Mouse (Mus musculus) T-helper 17 cell (primary cell): ENCODE measurements at regions not wholly inside any gene's neighbourhood (a gene's known extent, or its start where the extent isn't known, plus 50 kb on each side); places are given as distances from the start of the nearest gene placed in this dataset.

Source experiments
- in situ Hi-C, 2 experiments: fragments of 300-600 bp; cut with MboI, MseI; formaldehyde crosslinking; loops; 1 replicate in 1 of 2; 2 replicates in 1 of 2; pipeline ENCODE4 v1.15.1; 2025; ENCODE audit warnings: high pct_unique_total_duplicates in 2 of 2

- in situ Hi-C loops = no loop called here
Observed at GRCm38 (mm10) chr12:90664436-90664835, 73.8 kb downstream of the Dio2 start.

- in situ Hi-C loops = no loop called here
Observed at GRCm38 (mm10) chr12:90645452-90645851, 92.8 kb downstream of the Dio2 start.

- in situ Hi-C loops = no loop called here
Observed at GRCm38 (mm10) chr12:90643891-90644290, 94.3 kb downstream of the Dio2 start.

- in situ Hi-C loops = no loop called here
Observed at GRCm38 (mm10) chr12:90624856-90625255, 113.4 kb downstream of the Dio2 start.

GRCm38 (mm10) chr12:90623426-90623825 lies 114.8 kb downstream of the Dio2 start:
- in situ Hi-C loops = no loop called here

GRCm38 (mm10) chr12:90608810-90609209 lies 129.4 kb downstream of the Dio2 start:
- in situ Hi-C loops = no loop called here

GRCm38 (mm10) chr12:90607894-90608293 lies 130.3 kb downstream of the Dio2 start:
- in situ Hi-C loops = no loop called here

- in situ Hi-C loops = no loop called here
Observed at GRCm38 (mm10) chr12:90580006-90580405, 158.2 kb downstream of the Dio2 start.

GRCm38 (mm10) chr12:90576103-90576502 lies 162.1 kb downstream of the Dio2 start:
- in situ Hi-C loops = no loop called here

- in situ Hi-C loops = loop anchor here in 1 of 2 experiments (25.0 kb wide), 1 partner anchor 740 kb away; no protein-coding TSS in a partner anchor
Observed at GRCm38 (mm10) chr12:90571907-90572306, 166.3 kb downstream of the Dio2 start.

GRCm38 (mm10) chr12:90571506-90571905 lies 166.7 kb downstream of the Dio2 start:
- in situ Hi-C loops = loop anchor here in 1 of 2 experiments (25.0 kb wide), 1 partner anchor 741 kb away; no protein-coding TSS in a partner anchor

- in situ Hi-C loops = loop anchor here (5.0 to 25.0 kb wide), 3 partner anchors 156 to 758 kb away; no protein-coding TSS in a partner anchor
Observed at GRCm38 (mm10) chr12:90566349-90566748, 171.9 kb downstream of the Dio2 start.

GRCm38 (mm10) chr12:90565051-90565450 lies 173.2 kb downstream of the Dio2 start:
- in situ Hi-C loops = loop anchor here (5.0 to 25.0 kb wide), 3 partner anchors 157 to 760 kb away; no protein-coding TSS in a partner anchor

GRCm38 (mm10) chr12:90564594-90564993 lies 173.6 kb downstream of the Dio2 start:
- in situ Hi-C loops = loop anchor here (10.0 to 25.0 kb wide), 2 partner anchors 748 to 760 kb away; no protein-coding TSS in a partner anchor

- in situ Hi-C loops = no loop called here
Observed at GRCm38 (mm10) chr12:90542361-90542760, 195.9 kb downstream of the Dio2 start.
